Mouse (Mus musculus): ENCODE measurements around the gene Cbfa2t2. TPM values are rescaled to one million over a fixed set of nuclear protein-coding genes. Genes with fewer than 3 reads are reported as not detected.

The Cbfa2t2 gene
- polyA plus RNA-seq, 1 experiment, result 32.9 TPM

- Histone ChIP-seq H3K4me3 (ENCODE audit: insufficient read depth, low read length) (peak overlapping the region; percentile 87), H3K27ac (ENCODE audit: insufficient read depth, low read length) (peak overlapping the region; percentile 97), H3K4me1 (ENCODE audit: control insufficient read depth, insufficient read depth, low read length) (peaks cover 8% of the 10 kb centered on the region)
- TF ChIP-seq CTCF (IDR thresholded peaks at IDR 0.05; ENCODE audit: extremely low read depth, insufficient read depth, low read length) (no peak), POLR2A (IDR thresholded peaks at IDR 0.05; ENCODE audit: extremely low read depth, insufficient read depth, low read length) (no peak)
These were observed 29.1 kb upstream of the Cbfa2t2 start for GRCm38 (mm10) chr2:154407063-154407642.

- H3K4me3 ChIP-seq (ENCODE audit: insufficient read depth, low read length), result peak within 1 kb of the TSS; percentile 87
- H3K27ac ChIP-seq (ENCODE audit: insufficient read depth, low read length), result peak within 1 kb of the TSS; percentile 97
- TF ChIP-seq CTCF (IDR thresholded peaks at IDR 0.05; ENCODE audit: extremely low read depth, insufficient read depth, low read length) (no peak), POLR2A (IDR thresholded peaks at IDR 0.05; ENCODE audit: extremely low read depth, insufficient read depth, low read length) (peak; percentile 30; the same call in 1 of the 2 replicates)
- peaks cover 8% of the 10 kb centered on the region for H3K4me1 ChIP-seq (ENCODE audit: control insufficient read depth, insufficient read depth, low read length)
These were observed 28.4 kb upstream of the Cbfa2t2 start, which contains the start of gene Snta1 for GRCm38 (mm10) chr2:154407643-154408445. Snta1 (minus strand) TSS chr2:154408099.

GRCm38 (mm10) chr2:154410355-154410754 lies 25.9 kb upstream of the Cbfa2t2 start:
- Histone ChIP-seq H3K27ac (ENCODE audit: insufficient read depth, low read length) (no peak overlapping the region), H3K4me3 (ENCODE audit: insufficient read depth, low read length) (no peak overlapping the region), H3K4me1 (ENCODE audit: control insufficient read depth, insufficient read depth, low read length) (peaks cover 1% of the 10 kb centered on the region; the same call in 1 of the 2 replicates)
- no peak for TF ChIP-seq CTCF (IDR thresholded peaks at IDR 0.05; ENCODE audit: extremely low read depth, insufficient read depth, low read length)
- TF ChIP-seq POLR2A (IDR thresholded peaks at IDR 0.05; ENCODE audit: extremely low read depth, insufficient read depth, low read length), result no peak

GRCm38 (mm10) chr2:154412018-154412666 lies 24.1 kb upstream of the Cbfa2t2 start:
- Histone ChIP-seq H3K4me3 (ENCODE audit: insufficient read depth, low read length) (no peak overlapping the region), H3K27ac (ENCODE audit: insufficient read depth, low read length) (no peak overlapping the region), H3K4me1 (ENCODE audit: control insufficient read depth, insufficient read depth, low read length) (peaks cover 1% of the 10 kb centered on the region; the same call in 1 of the 2 replicates)
- TF ChIP-seq POLR2A (IDR thresholded peaks at IDR 0.05; ENCODE audit: extremely low read depth, insufficient read depth, low read length) (no peak), CTCF (IDR thresholded peaks at IDR 0.05; ENCODE audit: extremely low read depth, insufficient read depth, low read length) (peak; percentile 46; the same call in 1 of the 2 replicates)

- TF ChIP-seq CTCF (IDR thresholded peaks at IDR 0.05; ENCODE audit: extremely low read depth, insufficient read depth, low read length) (peak; percentile 79), POLR2A (IDR thresholded peaks at IDR 0.05; ENCODE audit: extremely low read depth, insufficient read depth, low read length) (no peak)
- no peak overlapping the region for H3K4me3 ChIP-seq (ENCODE audit: insufficient read depth, low read length)
- H3K27ac ChIP-seq (ENCODE audit: insufficient read depth, low read length), result no peak overlapping the region
- H3K4me1 ChIP-seq (ENCODE audit: control insufficient read depth, insufficient read depth, low read length), result 0 out of 2 replicates have a peak, but pooled peaks cover 1% of the 10 kb centered on the region
These were observed 19.2 kb upstream of the Cbfa2t2 start for GRCm38 (mm10) chr2:154417107-154417506.

- H3K4me3 ChIP-seq (ENCODE audit: insufficient read depth, low read length), result no peak overlapping the region
- H3K27ac ChIP-seq (ENCODE audit: insufficient read depth, low read length), result no peak overlapping the region
- TF ChIP-seq POLR2A (IDR thresholded peaks at IDR 0.05; ENCODE audit: extremely low read depth, insufficient read depth, low read length) (no peak), CTCF (IDR thresholded peaks at IDR 0.05; ENCODE audit: extremely low read depth, insufficient read depth, low read length) (no peak)
- 0 out of 2 replicates have a peak, but pooled peaks cover 1% of the 10 kb centered on the region for H3K4me1 ChIP-seq (ENCODE audit: control insufficient read depth, insufficient read depth, low read length)
These were observed 18.3 kb upstream of the Cbfa2t2 start for GRCm38 (mm10) chr2:154418001-154418400.

GRCm38 (mm10) chr2:154419631-154420515 lies 16.4 kb upstream of the Cbfa2t2 start:
- TF ChIP-seq POLR2A (IDR thresholded peaks at IDR 0.05; ENCODE audit: extremely low read depth, insufficient read depth, low read length) (no peak), CTCF (IDR thresholded peaks at IDR 0.05; ENCODE audit: extremely low read depth, insufficient read depth, low read length) (no peak)
- H3K4me1 ChIP-seq (ENCODE audit: control insufficient read depth, insufficient read depth, low read length), result 0 out of 2 replicates have a peak, but pooled peaks cover 1% of the 10 kb centered on the region
- H3K27ac ChIP-seq (ENCODE audit: insufficient read depth, low read length), result no peak overlapping the region
- H3K4me3 ChIP-seq (ENCODE audit: insufficient read depth, low read length), result no peak overlapping the region

GRCm38 (mm10) chr2:154420942-154421731 lies 15.1 kb upstream of the Cbfa2t2 start:
- no peak overlapping the region for H3K4me3 ChIP-seq (ENCODE audit: insufficient read depth, low read length)
- H3K4me1 ChIP-seq (ENCODE audit: control insufficient read depth, insufficient read depth, low read length), result 0 out of 2 replicates have a peak, but pooled peaks cover 1% of the 10 kb centered on the region
- H3K27ac ChIP-seq (ENCODE audit: insufficient read depth, low read length), result 0 out of 2 replicates have a peak overlapping the region, but pooled peaks have one; percentile 62
- TF ChIP-seq CTCF (IDR thresholded peaks at IDR 0.05; ENCODE audit: extremely low read depth, insufficient read depth, low read length), result no peak
- no peak for TF ChIP-seq POLR2A (IDR thresholded peaks at IDR 0.05; ENCODE audit: extremely low read depth, insufficient read depth, low read length)

Measured in cortical plate, adult 2 months (tissue).